Mouse (Mus musculus) ES-Bruce4 (cell line): ENCODE results near the gene Mcu. TPM values are rescaled to one million over a fixed set of nuclear protein-coding genes. Genes with fewer than 3 reads are reported as not detected.
A peak's percentile ranks its signal among the peaks of the same experiment; 100 is the strongest.

Experiments used
- H3K27ac ChIP-seq: 2 replicates; pipeline ENCODE4 v1.5.1; 2012; ENCODE audit warnings: low read length, inconsistent platforms; ENCODE audit not compliant: insufficient read depth
- H3K27me3 ChIP-seq: 2 replicates; pipeline ENCODE4 v1.6.1; 2012; ENCODE audit warnings: mild to moderate bottlenecking, low read length, inconsistent platforms; ENCODE audit not compliant: control insufficient read depth, poor library complexity, insufficient read depth, severe bottlenecking
- H3K36me3 ChIP-seq: 2 replicates; pipeline ENCODE4 v1.6.1; 2012; ENCODE audit warnings: inconsistent platforms, mild to moderate bottlenecking, low read length, moderate library complexity; ENCODE audit not compliant: control insufficient read depth, poor library complexity, insufficient read depth, severe bottlenecking
- H3K4me1 ChIP-seq: one replicate; pipeline ENCODE4 v1.8.1; 2011; ENCODE audit warnings: low read length; ENCODE audit not compliant: control insufficient read depth, insufficient read depth
- H3K4me3 ChIP-seq: 2 replicates; pipeline ENCODE4 v1.5.1; 2011; ENCODE audit warnings: low read depth, mild to moderate bottlenecking, low read length
- H3K9ac ChIP-seq: 2 replicates; pipeline ENCODE4 v1.6.1; 2012; ENCODE audit warnings: low read depth, mild to moderate bottlenecking, inconsistent platforms; ENCODE audit not compliant: poor library complexity, severe bottlenecking
- H3K9me3 ChIP-seq: replicated peaks from 2 replicates; pipeline ENCODE4 v1.6.1; 2012; ENCODE audit warnings: mild to moderate bottlenecking, low read length, inconsistent platforms; ENCODE audit not compliant: control insufficient read depth, poor library complexity, insufficient read depth, severe bottlenecking
- CTCF ChIP-seq: IDR thresholded peaks from one replicate; pipeline ENCODE4 v1.8.1; 2011; ENCODE audit warnings: low read depth, low read length
- EP300 ChIP-seq: IDR thresholded peaks from 2 replicates; pipeline ENCODE4 v1.6.1; 2011; ENCODE audit warnings: low read depth, low read length; ENCODE audit not compliant: insufficient read depth
- POLR2A ChIP-seq: IDR thresholded peaks from one replicate; pipeline ENCODE4 v1.8.1; 2011; ENCODE audit warnings: low read length; ENCODE audit not compliant: insufficient read depth
- polyA plus RNA-seq: library from polyadenylated mRNA; stranded (reverse); fragments of >200 nt; gene quantifications from 2 replicates; pipeline ENCODE4 v1.2.4, GENCODE M21; 2011; ENCODE audit warnings: low read depth; ENCODE audit not compliant: missing spikeins, insufficient read depth, insufficient read length

Gene Mcu
- polyA plus RNA-seq, 1 experiment, result 26.0 TPM

DNA sequence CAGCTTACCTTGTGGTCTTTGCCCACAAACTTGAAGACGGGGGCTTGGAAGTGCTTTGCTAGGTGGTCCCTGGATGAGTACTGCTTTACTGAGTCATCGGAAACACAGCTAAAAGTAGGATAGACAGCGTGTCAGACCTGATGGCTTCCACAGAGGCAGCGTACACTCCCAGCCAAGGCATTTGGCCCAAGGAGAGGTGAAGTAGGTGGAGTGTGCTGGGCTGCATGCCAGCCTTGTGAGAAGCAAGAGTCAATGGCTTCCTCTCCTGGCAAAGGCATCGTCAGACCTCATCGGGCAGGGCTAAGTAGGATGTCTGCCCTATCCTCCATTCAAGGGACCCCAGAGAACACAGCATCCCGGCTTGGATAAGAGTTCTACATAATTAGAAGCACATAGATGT, 191.1 kb downstream of the Mcu start:
- Histone ChIP-seq H3K27me3 (no peaks in the 10 kb centered on the region), H3K4me1 (no peaks in the 10 kb centered on the region), H3K9ac (no peak overlapping the region), H3K36me3 (no peaks in the 10 kb centered on the region), H3K27ac (no peak overlapping the region), H3K4me3 (no peak overlapping the region), H3K9me3 (no peaks in the 10 kb centered on the region)
- TF ChIP-seq EP300, result no peak
- no peak for TF ChIP-seq CTCF
- no peak for TF ChIP-seq POLR2A

DNA sequence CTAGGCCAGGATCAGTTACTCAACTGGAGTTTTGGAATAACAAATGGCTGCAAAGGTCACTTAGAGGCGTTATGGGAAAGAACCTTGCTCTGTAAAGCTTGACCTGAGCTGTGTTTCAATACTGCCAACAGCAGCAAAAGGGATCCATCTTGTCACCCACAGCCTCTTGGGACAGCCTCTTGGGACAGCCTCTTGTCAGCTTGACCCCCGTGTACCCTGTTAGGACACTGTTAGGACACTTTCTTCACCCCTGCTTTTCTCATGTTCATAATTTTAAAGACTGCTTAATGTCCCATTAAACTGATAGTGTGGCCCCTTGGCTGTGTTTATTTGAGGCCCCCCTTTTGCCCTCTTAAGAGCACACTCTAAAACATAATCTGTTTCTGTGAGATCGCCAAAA, 192.0 kb downstream of the Mcu start:
- H3K4me3 ChIP-seq, result no peak overlapping the region
- TF ChIP-seq EP300 (no peak), CTCF (no peak), POLR2A (no peak)
- H3K27ac ChIP-seq, result no peak overlapping the region
- no peaks in the 10 kb centered on the region for H3K4me1 ChIP-seq
- H3K9me3 ChIP-seq, result no peaks in the 10 kb centered on the region
- no peaks in the 10 kb centered on the region for H3K27me3 ChIP-seq
- H3K9ac ChIP-seq, result no peak overlapping the region
- no peaks in the 10 kb centered on the region for H3K36me3 ChIP-seq

GRCm38 (mm10) chr10:59419516-59419915, 197.0 kb downstream of the Mcu start:
- Histone ChIP-seq H3K4me1 (no peaks in the 10 kb centered on the region), H3K9me3 (no peaks in the 10 kb centered on the region), H3K27ac (no peak overlapping the region), H3K9ac (no peak overlapping the region), H3K27me3 (no peaks in the 10 kb centered on the region), H3K4me3 (no peak overlapping the region), H3K36me3 (no peaks in the 10 kb centered on the region)
- TF ChIP-seq EP300 (no peak), CTCF (no peak), POLR2A (no peak)

DNA sequence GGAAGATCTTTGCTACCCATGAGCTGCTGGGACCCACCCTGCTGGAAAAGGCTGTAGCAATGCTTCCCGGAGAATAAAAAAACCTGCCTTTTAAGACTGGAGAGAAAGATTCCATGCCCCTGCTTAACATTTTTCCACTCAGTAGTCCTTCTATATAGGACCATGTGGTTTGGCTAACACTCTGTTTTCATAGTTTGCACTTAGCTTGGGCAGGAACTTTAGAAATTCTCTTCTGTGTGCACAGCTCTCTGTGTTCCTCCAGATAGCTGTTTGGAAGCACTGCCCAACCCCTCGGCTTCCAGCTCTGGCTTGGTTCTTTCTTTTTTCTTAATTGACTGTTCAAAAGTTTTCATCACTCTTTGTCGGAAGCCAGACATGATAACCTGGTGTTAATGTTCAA, 199.9 kb downstream of the Mcu start:
- H3K4me3 ChIP-seq, result no peak overlapping the region
- TF ChIP-seq CTCF (no peak), POLR2A (no peak), EP300 (no peak)
- H3K27ac ChIP-seq, result no peak overlapping the region
- H3K27me3 ChIP-seq, result no peaks in the 10 kb centered on the region
- no peaks in the 10 kb centered on the region for H3K4me1 ChIP-seq
- H3K36me3 ChIP-seq, result no peaks in the 10 kb centered on the region
- H3K9me3 ChIP-seq, result no peaks in the 10 kb centered on the region
- no peak overlapping the region for H3K9ac ChIP-seq

DNA sequence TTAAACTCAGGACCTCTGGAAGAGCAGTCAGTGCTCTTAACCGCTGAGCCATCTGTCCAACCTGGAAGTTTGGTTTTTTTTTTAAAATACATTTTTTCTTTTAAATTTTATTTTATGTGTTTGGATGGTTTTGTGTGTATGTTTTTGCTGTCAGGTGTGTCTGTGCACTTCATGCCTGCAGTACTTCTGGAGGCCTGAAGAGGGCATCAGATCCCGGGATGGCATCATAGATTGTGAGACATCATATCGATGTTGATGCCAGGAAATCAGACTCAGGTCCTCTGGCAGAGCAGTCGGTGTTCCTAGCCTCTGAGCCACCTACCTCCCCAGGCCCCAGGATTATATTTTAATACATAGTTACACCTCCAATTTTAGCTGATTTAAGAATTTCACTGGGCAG, 202.8 kb downstream of the Mcu start:
- H3K36me3 ChIP-seq, result no peaks in the 10 kb centered on the region
- TF ChIP-seq POLR2A, result no peak
- TF ChIP-seq CTCF, result peak; percentile 33
- H3K9ac ChIP-seq, result no peak overlapping the region
- H3K27ac ChIP-seq, result no peak overlapping the region
- no peaks in the 10 kb centered on the region for H3K4me1 ChIP-seq
- H3K27me3 ChIP-seq, result no peaks in the 10 kb centered on the region
- no peak overlapping the region for H3K4me3 ChIP-seq
- H3K9me3 ChIP-seq, result no peaks in the 10 kb centered on the region

DNA sequence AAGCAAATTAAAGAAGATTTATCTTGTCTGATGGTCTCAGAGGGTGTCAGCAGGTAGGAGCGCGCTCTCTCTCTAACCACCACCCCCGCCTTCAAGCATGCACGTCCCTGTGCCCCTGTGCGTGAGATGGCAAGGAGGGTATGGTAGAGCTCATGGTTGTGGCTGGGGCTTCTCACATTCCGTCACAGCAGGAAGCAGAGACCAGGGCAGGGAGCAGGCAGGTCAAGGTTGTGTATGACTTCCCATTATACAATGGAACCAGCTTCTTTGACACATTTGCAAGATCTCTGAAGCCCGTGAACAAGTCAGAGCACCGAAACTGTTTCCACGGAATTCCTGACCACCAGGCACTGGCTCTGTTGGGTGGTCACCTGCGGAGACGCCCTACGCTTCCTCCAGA, 206.2 kb downstream of the Mcu start:
- H3K9me3 ChIP-seq, result no peaks in the 10 kb centered on the region
- TF ChIP-seq POLR2A, result no peak
- TF ChIP-seq CTCF, result no peak
- TF ChIP-seq EP300, result no peak
- no peak overlapping the region for H3K4me3 ChIP-seq
- no peak overlapping the region for H3K9ac ChIP-seq
- H3K27me3 ChIP-seq, result no peaks in the 10 kb centered on the region
- no peaks in the 10 kb centered on the region for H3K36me3 ChIP-seq
- H3K4me1 ChIP-seq, result no peaks in the 10 kb centered on the region
- no peak overlapping the region for H3K27ac ChIP-seq

DNA sequence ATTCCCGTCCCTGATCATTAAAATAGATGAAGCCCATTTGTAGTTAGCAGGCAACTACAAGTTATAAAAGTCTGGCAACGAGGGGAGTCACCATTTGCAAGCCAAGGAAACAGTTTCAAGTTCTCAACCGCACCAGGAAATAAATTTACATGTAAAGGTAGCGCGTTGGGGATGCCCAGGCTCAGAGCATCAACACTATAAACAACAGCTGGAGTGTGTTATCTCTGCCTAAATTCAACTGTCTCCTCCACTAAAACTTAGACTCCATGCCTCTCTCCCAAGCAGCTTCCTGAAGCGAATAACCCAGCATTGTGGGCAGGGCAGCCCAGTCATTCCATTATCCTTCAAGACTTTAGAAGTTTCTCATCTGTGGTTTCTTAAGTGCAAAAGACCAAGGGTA, 208.0 kb downstream of the Mcu start:
- Histone ChIP-seq H3K27me3 (no peaks in the 10 kb centered on the region), H3K4me3 (no peak overlapping the region), H3K36me3 (no peaks in the 10 kb centered on the region), H3K27ac (no peak overlapping the region), H3K9me3 (no peaks in the 10 kb centered on the region), H3K4me1 (peaks cover 3% of the 10 kb centered on the region), H3K9ac (no peak overlapping the region)
- TF ChIP-seq POLR2A, result no peak
- no peak for TF ChIP-seq EP300
- no peak for TF ChIP-seq CTCF
